Mouse (Mus musculus) gonadal fat pad, adult 2 months (tissue): ENCODE results near the gene Isx. TPM values are rescaled to one million over a fixed set of nuclear protein-coding genes. Genes with fewer than 3 reads are reported as not detected.

Experiments used
- DNase-seq: peaks from one replicate; pipeline ENCODE4 v3.0.0-alpha.2; 2012; ENCODE audit warnings: low read depth
- polyA plus RNA-seq: library from polyadenylated mRNA; depleted of rRNA; stranded (reverse); fragments of >200 nt; gene quantifications from 2 replicates; pipeline ENCODE4 v1.2.3, GENCODE M21; 2012; rRNA removed

Gene Isx
- polyA plus RNA-seq, 1 experiment, result not detected

DNA sequence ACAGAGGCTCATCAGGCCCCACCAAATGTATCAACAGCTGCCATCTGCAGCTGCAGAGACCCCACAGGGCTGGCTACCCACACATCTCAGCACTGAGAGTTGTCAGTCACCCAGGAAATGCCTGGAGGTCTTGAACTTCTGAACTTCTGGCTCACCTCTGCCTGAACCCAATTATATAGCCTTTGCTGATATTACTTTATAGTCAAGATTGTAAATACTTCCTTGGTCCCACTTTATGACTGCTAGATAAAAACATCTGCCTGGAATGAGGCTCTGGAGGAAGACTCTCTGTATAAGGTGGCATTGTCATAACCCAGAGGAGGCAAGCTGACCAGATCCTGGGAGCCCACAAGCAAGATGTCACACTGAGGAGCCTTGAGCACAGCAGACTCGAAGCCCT, 28.8 kb downstream of the Isx start:
- no peak for DNase-seq

GRCm38 (mm10) chr8:74903054-74903842, 30.3 kb downstream of the Isx start:
- DNase-seq, result no peak

GRCm38 (mm10) chr8:74906333-74906732, 33.4 kb downstream of the Isx start:
- no peak for DNase-seq

DNA sequence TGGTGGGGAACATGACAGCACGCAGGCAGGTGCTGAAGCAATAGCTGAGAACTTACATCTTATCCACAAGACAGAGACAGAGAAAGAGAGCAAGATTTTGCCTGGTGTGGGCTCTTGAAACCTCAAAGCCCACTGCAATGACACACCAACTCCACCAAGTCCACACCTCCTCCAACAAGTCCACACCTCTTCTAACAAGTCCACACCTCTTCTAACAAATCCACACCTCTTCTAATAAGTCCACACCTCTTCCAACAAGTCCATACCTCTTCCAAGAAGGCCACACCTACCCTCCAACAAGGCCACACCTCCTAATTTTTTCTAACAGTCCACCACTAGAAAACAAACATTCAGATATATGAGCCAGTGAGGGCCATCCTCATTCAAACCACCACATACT, 37.7 kb downstream of the Isx start:
- no peak for DNase-seq

DNA sequence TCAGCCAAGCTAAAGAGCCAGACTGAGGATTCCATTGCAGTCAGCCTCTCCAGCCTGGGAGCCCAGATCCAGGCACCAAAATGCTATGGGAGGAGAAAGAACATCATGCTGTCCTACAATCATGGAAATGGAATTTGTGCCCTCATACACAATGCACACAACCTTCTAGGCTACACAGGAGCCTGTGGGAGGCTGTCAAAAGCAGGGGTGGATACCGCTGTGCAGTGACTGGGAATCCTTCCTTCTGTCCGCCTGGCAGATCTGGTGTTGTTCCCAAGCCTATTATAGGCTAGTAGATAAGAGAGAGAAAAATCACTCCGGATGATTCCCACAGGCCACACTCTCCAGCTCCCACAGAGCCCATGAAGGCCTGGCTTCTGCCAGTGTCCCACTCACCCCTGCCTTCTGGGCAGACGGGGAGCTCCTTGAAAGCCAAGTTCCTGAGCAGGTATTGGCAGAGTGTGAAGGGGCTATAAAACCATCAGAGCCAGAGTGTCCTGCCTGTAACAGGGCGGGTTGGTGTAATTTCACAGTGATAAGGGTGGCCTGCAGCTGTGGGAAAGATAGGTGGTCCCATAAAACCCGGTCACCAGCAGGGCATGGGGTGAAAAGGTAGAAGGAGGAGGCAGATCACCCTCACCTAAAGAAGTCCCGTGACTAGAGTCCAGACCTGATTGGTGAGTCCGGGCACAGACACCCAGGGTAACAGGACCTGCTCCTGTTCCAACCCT, 47.9 kb downstream of the Isx start:
- DNase-seq, result no peak

- DNase-seq, result no peak
Observed at GRCm38 (mm10) chr8:74921882-74922518, 49.0 kb downstream of the Isx start.

- no peak for DNase-seq
Observed at GRCm38 (mm10) chr8:74927940-74928339, 55.0 kb downstream of the Isx start.

DNA sequence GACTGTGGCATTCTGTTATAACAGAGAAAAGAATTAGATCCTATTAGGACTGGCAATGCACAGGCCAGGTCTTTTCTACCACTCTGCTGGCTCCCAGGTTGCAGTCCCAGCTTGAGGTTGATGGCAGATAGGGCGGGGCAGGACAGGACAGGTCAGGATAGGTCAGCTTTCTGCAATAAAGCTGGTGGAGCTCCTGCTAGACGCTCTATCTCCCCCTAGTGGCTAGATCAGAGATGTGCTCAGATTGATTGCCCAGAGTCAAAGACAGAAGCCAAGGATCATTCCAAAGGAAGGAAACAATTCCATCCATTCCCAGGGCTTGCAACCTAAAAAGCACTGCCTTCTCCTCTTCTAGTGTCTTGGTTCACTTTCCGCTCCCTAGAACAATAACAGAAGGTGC, 57.8 kb downstream of the Isx start:
- DNase-seq, result no peak

GRCm38 (mm10) chr8:74935308-74935707, 62.3 kb downstream of the Isx start:
- DNase-seq, result no peak

DNA sequence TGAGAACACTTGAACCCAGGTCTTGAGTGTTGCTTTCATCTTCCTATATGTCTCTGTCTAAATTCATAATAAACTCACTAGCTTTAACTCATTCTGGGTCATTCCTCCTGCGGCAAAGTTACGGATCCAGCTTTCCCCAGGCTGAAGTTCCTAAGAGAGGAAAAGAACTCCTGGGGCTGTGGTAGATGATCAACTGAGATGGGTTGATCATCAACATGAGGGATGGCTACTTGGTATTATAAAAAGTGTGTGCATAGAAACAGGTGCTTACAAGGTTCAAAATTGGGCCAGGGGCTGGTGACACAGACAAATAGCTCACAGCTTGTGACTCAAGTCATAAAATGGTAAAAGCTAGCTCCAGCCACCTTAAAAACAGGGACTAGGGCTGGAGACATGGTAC, 63.7 kb downstream of the Isx start:
- no peak for DNase-seq

GRCm38 (mm10) chr8:74942056-74942455, 69.1 kb downstream of the Isx start:
- DNase-seq, result no peak

Other genes with a start within 250 kb of the Isx start
- 15.9 and 20.0 TPM in 2 replicates for gene Hmgxb4, start 120.2 kb downstream of the Isx start, polyA plus RNA-seq
- 67.1 and 71.9 TPM in 2 replicates for gene Tom1, start 160.5 kb downstream of the Isx start, polyA plus RNA-seq
- gene Hmox1, start 220.4 kb downstream of the Isx start, polyA plus RNA-seq, result 20.9 and 23.9 TPM in 2 replicates
- gene Mcm5, start 236.4 kb downstream of the Isx start, polyA plus RNA-seq, result 7.6 and 8.3 TPM in 2 replicates